ENCODE assay signal across 8 mouse cellular contexts in genomic region chr10:81287513-81288157, GRCm38 (mm10). TPM values are rescaled to one million over a fixed set of nuclear protein-coding genes. Genes with fewer than 3 reads are reported as not detected.
DNase-seq lines count a peak whose midpoint lies in the region; ATAC-seq and TF ChIP-seq lines count a peak whose summit lies in the region.
"Had no signal": no experiment of that assay in that cellular context is flagged by ENCODE, and none has a peak within 500 bp of the region (broad histone marks: within the 10 kb centered on the region; RNA-seq: fewer than 3 reads in every experiment).

No protein-coding gene starts in this region.

- no peak overlapping the region for H3K9ac ChIP-seq in intestine, postnatal 0 days (ENCODE audit: low read depth, low read length)

- H3K36me3 ChIP-seq in intestine, postnatal 0 days (ENCODE audit: control insufficient read depth, insufficient read depth): no peaks in the 10 kb centered on the region; the same call in 1 of the 2 replicates

- peaks cover 7% of the 10 kb centered on the region; the same call in 1 of the 2 replicates for H3K4me1 ChIP-seq in intestine, postnatal 0 days (replicated peaks; ENCODE audit: control insufficient read depth, insufficient read depth, low read length)

- H3K4me2 ChIP-seq in intestine, postnatal 0 days (replicated peaks; ENCODE audit: low read depth): peak overlapping the region; percentile 60

- H3K9me3 ChIP-seq in intestine, postnatal 0 days (ENCODE audit: control insufficient read depth): no peaks in the 10 kb centered on the region
- H3K9me3 ChIP-seq: megakaryocyte, embryonic 14.5 days had no signal

- no peak for ATAC-seq in intestine, postnatal 0 days
- no peak for ATAC-seq in erythroblast, adult 5-6 weeks (replicated peaks; ENCODE audit: low FRiP score, poor library complexity, severe bottlenecking)

- H3K27me3 ChIP-seq in intestine, postnatal 0 days (replicated peaks; ENCODE audit: control insufficient read depth, insufficient read depth, low read length): no peaks in the 10 kb centered on the region

- H3K4me3 ChIP-seq in layer of hippocampus, adult 2 months: no peak overlapping the region
- H3K4me3 ChIP-seq in intestine, postnatal 0 days (ENCODE audit: low read depth, low read length): no peak overlapping the region

- WGBS in intestine, postnatal 0 days: 56% methylated on average over 8 of the region's 8 CpGs

- TF ChIP-seq CTCF in layer of hippocampus, adult 2 months (conservative IDR thresholded peaks at IDR 0.05): peak; percentile 88
- TF ChIP-seq CTCF in intestine, postnatal 0 days (IDR thresholded peaks at IDR 0.05; ENCODE audit: low read depth): peak; percentile 96

- H3K27ac ChIP-seq in layer of hippocampus, adult 2 months: no peak overlapping the region
- peak overlapping the region; percentile 92 for H3K27ac ChIP-seq in intestine, postnatal 0 days (ENCODE audit: low read depth, low read length)

- DNase-seq in layer of hippocampus, adult 2 months (ENCODE audit: low spot score in 2 of 2): peak in 1 of 2 experiments; percentile 75
- no peak for DNase-seq in layer of hippocampus, adult 18-20 months (ENCODE audit: low spot score in 2 of 2)
- DNase-seq in ES-CJ7 (ENCODE audit: low read depth, low spot score): peak; percentile 86
- peak; percentile 78 for DNase-seq in c-Kit-positive CD71-negative TER-119-negative erythroid progenitor cells, embryonic 14.5 days (ENCODE audit: low read depth)
- peak; percentile 65 to 83 for DNase-seq in natural killer cell, adult 2 months (ENCODE audit: low spot score in 2 of 2)

RNA-seq across cellular contexts. Expression of gene Tjp3, which starts 3.7 kb away (rescaled TPM):
- total RNA-seq in layer of hippocampus, adult 2 months (2021): under 1 TPM; 0.54 to 0.91 TPM
- total RNA-seq in layer of hippocampus, adult 18-20 months (2021): 1 to 10 TPM in 1 of 2 experiments, under 1 TPM in 1; 0.62 to 1.7 TPM
- 43.2 and 43.4 TPM in 2 replicates for polyA plus RNA-seq in intestine, postnatal 0 days (2015; fragmentation: Nextera tagmentation; extraction: Ambion mirVana)
- total RNA-seq in erythroblast, adult 5-6 weeks (2015; ENCODE audit: low replicate concordance): 3.3 TPM in 1 of 2 replicates, not detected in the other
- 0.60 and 1.7 TPM in 2 replicates for total RNA-seq in erythroblast, adult 5-6 weeks (2017; ENCODE audit: low replicate concordance)

RNA-seq across cellular contexts. Expression of gene Pip5k1c, which starts 5.1 kb away (rescaled TPM):
- 100 to 1,000 TPM; 308 to 314 TPM for total RNA-seq in layer of hippocampus, adult 2 months (2021)
- total RNA-seq in layer of hippocampus, adult 18-20 months (2021): 100 to 1,000 TPM; 303 to 304 TPM
- 27.2 and 27.6 TPM in 2 replicates for polyA plus RNA-seq in intestine, postnatal 0 days (2015; fragmentation: Nextera tagmentation; extraction: Ambion mirVana)
- total RNA-seq in erythroblast, adult 5-6 weeks (2015; ENCODE audit: low replicate concordance): 9.6 and 11.3 TPM in 2 replicates
- total RNA-seq in erythroblast, adult 5-6 weeks (2017; ENCODE audit: low replicate concordance): 10.8 and 11.3 TPM in 2 replicates

RNA-seq across cellular contexts. Expression of gene Apba3, which starts 20.9 kb away (rescaled TPM):
- total RNA-seq in layer of hippocampus, adult 2 months (2021): 10 to 100 TPM; 32.6 to 37.3 TPM
- total RNA-seq in layer of hippocampus, adult 18-20 months (2021): 10 to 100 TPM; 39.3 to 40.9 TPM
- polyA plus RNA-seq in intestine, postnatal 0 days (2015; fragmentation: Nextera tagmentation; extraction: Ambion mirVana): 75.2 and 75.4 TPM in 2 replicates
- 3.3 and 4.4 TPM in 2 replicates for total RNA-seq in erythroblast, adult 5-6 weeks (2015; ENCODE audit: low replicate concordance)
- total RNA-seq in erythroblast, adult 5-6 weeks (2017; ENCODE audit: low replicate concordance): 4.3 and 10.8 TPM in 2 replicates

RNA-seq across cellular contexts. Expression of gene Mrpl54, which starts 20.9 kb away (rescaled TPM):
- total RNA-seq in layer of hippocampus, adult 2 months (2021): 10 to 100 TPM; 37.4 to 42.0 TPM
- 10 to 100 TPM; 36.9 to 40.4 TPM for total RNA-seq in layer of hippocampus, adult 18-20 months (2021)
- 268 and 287 TPM in 2 replicates for polyA plus RNA-seq in intestine, postnatal 0 days (2015; fragmentation: Nextera tagmentation; extraction: Ambion mirVana)
- 6.3 and 56.3 TPM in 2 replicates for total RNA-seq in erythroblast, adult 5-6 weeks (2015; ENCODE audit: low replicate concordance)
- total RNA-seq in erythroblast, adult 5-6 weeks (2017; ENCODE audit: low replicate concordance): 23.1 and 36.6 TPM in 2 replicates

RNA-seq across cellular contexts. Expression of gene Cactin, which starts 33.3 kb away (rescaled TPM):
- 10 to 100 TPM; 27.6 to 30.7 TPM for total RNA-seq in layer of hippocampus, adult 2 months (2021)
- total RNA-seq in layer of hippocampus, adult 18-20 months (2021): 10 to 100 TPM; 31.1 to 31.2 TPM
- 14.7 and 15.0 TPM in 2 replicates for polyA plus RNA-seq in intestine, postnatal 0 days (2015; fragmentation: Nextera tagmentation; extraction: Ambion mirVana)
- 5.6 and 6.1 TPM in 2 replicates for total RNA-seq in erythroblast, adult 5-6 weeks (2015; ENCODE audit: low replicate concordance)
- 18.0 and 27.7 TPM in 2 replicates for total RNA-seq in erythroblast, adult 5-6 weeks (2017; ENCODE audit: low replicate concordance)

Comparison
In these comparisons a context has a peak if more than half of its experiments do, and no peak if none do; other contexts are left out.
1. DNase-seq: peak in ES-CJ7 (single experiment), c-Kit-positive CD71-negative TER-119-negative erythroid progenitor cells, embryonic 14.5 days (single experiment) and natural killer cell, adult 2 months (2 of 2); none in layer of hippocampus, adult 18-20 months (0 of 2).
2. RNA of gene Pip5k1c, which starts 5.1 kb away (total RNA-seq): 308 to 314 TPM in layer of hippocampus, adult 2 months and 303 to 304 TPM in layer of hippocampus, adult 18-20 months; 9.6 to 11.3 TPM in erythroblast, adult 5-6 weeks; every median in the first group is over 10 times any median in the second.